Mouse (Mus musculus) liver, embryonic 14.5 days (tissue): ENCODE measurements around the gene Ehd3.

Experiments
- CTCF ChIP-seq: IDR thresholded peaks from 2 replicates; pipeline ENCODE4 v1.5.1; 2016; ENCODE audit warnings: antibody characterized with exemption, low read depth, control low read depth
- EP300 ChIP-seq: IDR thresholded peaks from 2 replicates; pipeline ENCODE4 v1.6.1; 2016; ENCODE audit warnings: antibody characterized with exemption, low read depth

DNA sequence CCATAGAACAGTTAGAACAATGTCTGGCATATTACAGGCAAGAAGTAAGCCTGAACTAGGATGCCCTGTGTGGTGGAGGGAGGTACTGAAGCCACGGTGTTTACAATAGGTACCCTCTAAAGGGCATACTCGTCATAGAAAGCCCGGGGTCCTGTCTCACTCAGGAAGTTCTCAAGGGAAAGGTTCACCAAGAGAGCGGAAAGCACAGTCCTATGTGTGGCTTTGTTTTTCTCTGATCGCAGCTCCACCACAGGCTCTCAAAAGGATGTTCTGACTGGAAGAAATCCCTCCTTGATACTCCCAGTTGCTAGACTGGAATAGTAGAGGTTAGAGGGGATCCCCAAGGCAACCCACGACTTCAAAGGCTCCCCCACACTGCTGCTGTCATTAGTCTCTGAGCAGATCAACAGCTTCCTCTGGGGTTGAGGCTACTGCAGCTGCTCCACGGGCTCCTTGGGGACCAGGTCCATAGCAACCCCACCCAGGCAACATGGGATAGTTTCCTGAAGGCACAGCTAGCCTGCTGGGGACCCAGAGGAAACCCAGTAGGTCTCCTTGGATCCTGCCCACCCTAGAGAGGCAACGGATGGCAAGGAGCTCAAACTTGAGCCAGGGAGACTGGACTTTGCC, 9.2 kb downstream of the Ehd3 start:
- TF ChIP-seq CTCF (no peak), EP300 (no peak)
